Mouse (Mus musculus) R1 (cell line): ENCODE results near the gene Hmgcl.
A peak's percentile ranks its signal among the peaks of the same experiment; 100 is the strongest.

ENCODE experiments used
- DNase-seq: peaks from one replicate; pipeline ENCODE4 v3.0.0-alpha.2; 2018; ENCODE audit warnings: low read depth, low spot score

The Hmgcl gene

DNA sequence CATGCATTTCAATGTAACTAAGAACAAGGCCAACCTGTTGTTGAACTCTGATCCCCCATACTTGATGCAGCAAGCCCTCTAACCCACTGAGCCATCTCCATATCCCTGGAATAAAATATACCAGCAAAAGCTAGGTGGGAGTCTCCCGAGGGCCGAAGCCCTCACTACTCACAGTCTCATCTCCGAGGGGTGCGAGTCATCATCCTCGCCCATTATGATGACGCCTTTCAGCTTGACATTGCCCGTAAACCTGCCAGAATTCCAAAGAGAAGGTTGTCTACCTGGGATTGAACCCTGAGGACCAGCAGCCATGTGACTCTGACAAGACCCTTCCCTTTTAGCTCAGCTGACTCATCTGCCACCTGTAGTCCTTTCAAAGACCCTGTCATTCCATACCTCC lies 39.5 kb downstream of the Hmgcl start:
- no peak for DNase-seq

DNA sequence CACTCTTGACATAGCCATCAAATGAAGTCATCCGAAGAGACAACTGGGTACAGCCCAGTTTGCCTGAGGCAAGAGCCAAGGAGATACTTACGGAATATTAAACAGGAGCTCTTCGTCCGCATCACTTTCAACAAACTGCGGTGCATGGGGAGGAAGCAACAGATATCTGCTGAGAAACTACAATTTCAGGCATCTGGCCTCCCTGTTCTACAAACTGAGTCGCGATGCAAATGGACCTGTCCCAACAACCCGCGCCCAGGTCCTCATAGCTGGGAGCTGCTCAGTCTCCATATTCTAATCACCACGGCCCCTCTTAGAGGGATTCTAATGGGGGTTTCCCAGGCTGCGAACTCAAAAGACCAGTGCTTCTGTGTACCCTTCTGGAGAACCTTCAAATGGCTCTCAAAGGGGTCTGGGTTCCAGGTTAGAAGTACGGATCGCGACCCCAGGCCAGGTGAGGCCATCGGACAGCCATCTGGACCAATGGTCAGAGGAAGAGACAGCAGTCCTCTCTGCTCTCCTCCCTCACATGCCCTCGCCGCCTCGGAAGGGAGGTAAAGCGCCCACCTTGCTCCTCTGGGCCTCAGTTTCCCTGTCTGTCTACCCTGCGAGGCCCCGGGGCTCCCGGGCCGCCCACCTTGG lies 40.2 kb downstream of the Hmgcl start:
- peak; percentile 26 for DNase-seq

DNA sequence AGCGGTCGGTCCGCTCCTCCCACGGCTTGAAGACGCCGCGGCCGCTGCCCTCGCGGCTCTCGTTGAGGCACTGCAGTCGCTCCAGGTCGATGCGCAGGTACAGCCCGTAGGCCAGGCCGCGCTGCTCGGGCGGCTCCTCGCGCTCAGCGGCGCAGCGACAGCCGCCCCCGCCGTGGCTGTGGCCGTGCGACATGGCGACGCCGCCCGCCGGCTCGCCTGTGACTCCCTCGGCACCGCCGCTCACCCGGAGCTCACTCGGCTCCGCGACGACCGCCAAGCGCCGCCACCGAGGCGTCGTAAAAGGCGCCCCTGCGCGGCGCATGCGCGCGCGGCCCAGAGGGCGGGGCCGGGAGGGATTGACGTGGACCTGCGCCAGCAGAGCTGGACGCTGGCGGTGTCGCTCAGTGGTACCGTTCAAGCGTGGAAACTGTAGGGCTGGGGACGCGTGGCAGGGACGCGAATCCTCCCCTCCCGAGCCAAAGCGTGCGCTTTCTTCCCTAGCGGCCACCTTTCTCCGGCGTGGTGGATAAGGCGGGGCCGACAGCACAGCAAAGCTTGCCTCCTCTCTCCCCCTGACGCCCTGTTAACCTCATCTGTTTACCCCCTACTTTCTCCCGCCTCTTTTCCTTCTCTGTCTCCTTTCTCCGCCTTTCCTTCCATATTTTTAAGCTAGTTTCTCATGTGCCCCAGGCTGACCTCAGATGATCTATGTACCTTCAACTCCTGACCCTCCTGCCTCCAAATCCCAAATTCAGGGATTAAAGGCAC lies 40.9 kb downstream of the Hmgcl start, which contains the start of gene Pithd1:
Gene Pithd1, minus strand, starts transcription at position 322 of the 768 bp plus-strand sequence.
- DNase-seq, result peak; percentile 91

DNA sequence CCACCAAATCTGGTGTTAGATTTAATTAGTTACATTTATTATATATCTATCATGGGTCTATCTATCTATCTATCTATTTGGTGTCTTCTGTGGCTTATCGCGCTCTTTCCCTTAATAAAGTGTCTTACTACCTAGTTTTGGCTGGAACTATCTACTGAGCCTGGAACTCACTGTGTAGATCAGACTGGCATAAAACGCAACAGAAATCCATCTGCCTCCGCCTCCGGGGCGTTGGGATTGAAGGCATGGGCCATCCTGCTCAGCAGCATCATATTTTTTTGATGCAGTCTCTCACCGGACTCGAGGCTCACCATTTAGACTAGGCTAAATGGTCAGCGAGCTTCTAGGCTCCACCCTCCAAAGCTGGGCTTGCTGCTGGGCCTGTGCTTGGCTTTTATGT lies 41.5 kb downstream of the Hmgcl start:
- DNase-seq, result no peak

DNA sequence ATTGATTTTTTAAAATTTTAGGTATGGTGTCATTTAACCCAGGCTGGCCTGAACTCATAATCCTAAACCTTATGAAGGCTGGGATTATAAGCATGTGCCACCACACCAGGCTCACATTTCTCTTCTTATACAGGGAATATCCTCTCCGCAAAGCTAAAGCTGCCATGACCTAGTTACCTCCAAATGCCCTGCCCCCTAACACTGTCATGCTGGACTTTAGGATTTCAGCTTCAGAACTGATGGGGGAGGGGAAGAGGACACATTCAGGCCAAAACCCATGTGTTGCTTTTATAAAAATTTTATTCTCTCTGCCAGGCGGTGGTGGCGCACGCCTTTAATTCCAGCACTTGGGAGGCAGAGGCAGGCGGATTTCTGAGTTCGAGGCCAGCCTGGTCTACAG lies 47.7 kb downstream of the Hmgcl start:
- DNase-seq, result no peak

DNA sequence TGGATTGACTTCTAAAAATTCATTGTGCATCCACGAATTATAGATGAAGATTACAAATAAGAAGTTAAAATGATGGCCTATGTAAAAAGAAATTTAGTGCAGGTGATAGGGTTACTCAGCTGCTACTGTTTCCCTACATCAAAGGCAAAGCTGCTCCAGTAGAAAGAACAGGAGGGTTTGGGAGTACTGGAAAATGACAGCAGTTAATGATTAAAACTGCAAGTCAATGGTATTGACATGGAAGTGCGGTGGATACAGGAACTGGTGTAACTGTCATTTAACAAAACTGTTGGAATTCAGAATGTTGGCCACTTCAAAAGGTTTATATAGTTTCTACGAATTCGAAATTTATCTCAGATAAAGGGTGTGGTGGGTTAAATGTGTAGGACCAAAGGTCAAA lies 48.9 kb downstream of the Hmgcl start:
- DNase-seq, result no peak

DNA sequence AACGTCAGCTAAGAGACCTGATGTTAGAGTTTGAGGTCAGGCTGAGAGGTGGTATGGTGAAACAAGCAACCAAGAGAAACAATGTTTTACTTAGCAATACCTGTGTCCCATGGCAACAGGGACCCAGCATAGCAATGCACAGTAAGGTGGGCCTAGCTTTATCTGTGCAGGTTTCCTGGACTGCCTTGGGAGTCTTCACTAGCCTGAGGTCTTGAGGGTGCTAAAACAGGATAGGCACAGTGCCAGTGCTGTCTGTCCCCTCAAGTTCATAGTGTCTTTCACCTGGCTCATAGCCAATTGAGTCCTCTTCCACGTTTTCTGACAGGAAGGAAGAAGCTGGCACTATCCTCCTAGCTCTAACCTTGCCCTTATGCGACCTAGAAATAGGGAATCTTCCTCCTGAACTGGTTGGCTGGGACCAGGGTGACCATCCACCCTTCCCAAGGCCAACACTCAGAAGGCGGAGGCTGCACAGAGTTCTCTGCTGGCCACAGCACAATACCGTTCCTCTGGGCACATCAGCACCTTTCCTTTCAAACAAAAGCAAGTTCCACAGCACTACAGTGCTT lies 57.9 kb downstream of the Hmgcl start:
- no peak for DNase-seq

DNA sequence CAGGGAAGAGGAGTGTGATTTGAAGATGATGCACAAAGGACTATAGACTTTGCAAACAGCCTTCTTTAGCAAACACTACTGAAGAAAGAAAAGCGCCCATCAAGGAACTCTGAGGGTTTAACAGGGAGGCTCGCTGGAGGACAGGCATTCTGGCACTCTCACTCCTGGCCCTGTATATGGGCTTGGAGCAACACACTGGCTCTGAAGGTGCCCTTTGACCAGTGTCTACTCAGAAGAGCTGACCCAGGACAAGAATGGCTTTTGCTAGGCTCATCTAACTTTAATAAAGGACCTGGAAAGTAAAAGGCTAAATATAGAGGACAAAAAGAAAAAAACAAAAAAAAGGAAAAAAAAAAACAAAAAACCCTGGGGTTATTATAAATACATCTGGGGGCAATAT lies 58.7 kb downstream of the Hmgcl start:
- DNase-seq, result no peak

DNA sequence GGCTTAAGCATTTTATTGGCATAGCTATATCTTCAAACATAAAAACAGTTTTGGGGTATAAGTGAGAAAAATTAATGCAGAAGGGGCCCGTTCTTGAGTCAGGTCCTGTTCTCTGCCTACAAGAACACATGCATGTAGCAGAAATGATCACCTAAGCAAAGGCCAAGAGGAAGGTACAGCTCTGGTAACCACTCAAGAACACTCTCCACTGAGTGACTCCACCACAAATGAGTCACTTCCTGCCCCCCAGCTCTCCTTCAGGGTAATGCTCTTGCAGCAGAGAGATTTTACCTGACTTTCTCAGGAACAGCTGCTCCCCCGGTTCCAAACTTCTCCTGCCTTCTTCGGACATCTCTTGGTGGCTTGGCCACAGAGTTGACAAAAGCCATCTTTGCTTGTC lies 60.6 kb downstream of the Hmgcl start:
- no peak for DNase-seq

DNA sequence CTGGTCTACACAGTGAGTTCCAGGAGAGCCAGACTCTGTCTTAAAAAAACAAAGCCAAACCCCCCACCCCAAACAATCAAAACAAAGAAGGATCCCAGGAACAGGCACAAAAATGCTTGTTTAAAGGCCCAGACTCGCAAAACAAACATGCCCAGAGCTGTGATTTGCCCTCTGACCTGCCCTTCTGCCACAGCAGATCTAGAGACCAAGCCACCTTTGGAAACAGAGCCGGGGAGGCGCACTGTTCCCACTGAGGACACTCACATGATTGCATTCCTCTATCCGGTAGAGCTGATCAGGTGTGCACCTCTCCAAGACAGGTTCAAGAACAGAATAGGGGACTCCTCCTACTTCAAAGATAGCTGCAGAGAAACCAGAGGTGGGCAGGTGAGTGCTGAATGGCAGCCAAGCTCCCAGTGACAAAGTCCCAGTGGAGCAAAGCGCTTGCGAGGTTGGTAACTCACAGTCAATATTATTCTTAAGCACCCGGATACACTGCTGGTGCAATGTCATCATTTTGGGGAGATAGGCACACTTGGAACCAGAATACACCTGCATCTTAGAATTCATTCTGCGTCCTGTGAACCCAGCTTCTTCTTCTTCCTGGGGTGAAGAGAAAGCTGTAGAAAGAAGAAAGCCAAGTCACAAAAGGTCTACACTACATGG lies 62.7 kb downstream of the Hmgcl start:
- no peak for DNase-seq

DNA sequence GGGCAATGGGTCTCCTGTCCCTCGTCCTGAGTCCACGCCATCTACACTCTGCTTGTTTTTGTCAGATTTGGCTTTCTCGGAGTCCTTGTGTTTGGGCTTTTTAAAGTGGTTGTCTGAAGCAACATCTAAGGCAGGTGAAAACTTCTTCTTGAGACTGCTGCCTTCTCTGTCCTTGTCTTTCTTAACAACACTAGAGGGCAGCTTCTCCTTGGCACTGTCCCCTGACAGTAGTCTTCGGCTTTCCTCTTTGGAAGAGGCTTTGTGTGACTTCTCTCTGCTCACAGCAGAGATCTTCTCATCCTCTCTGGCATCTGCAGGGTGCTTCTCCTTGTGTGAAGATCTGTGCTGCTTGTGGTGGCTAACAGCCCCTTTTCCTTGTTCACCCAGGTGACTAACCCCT lies 64.3 kb downstream of the Hmgcl start:
- no peak for DNase-seq
